Mouse (Mus musculus) myocyte (in vitro differentiated cells): ENCODE data around the gene Hsd17b14.

Source experiments
- CEBPB ChIP-seq: IDR thresholded peaks from 2 replicates; pipeline ENCODE4 v1.6.1; 2011; ENCODE audit warnings: mild to moderate bottlenecking, moderate library complexity; ENCODE audit not compliant: poor library complexity, insufficient read depth, severe bottlenecking
- MAX ChIP-seq: IDR thresholded peaks from one replicate; pipeline ENCODE4 v1.6.1; 2011; ENCODE audit warnings: low read depth, mild to moderate bottlenecking, control low read depth
- MYOD1 ChIP-seq, 3 experiments: IDR thresholded peaks; one replicate each; pipeline ENCODE4 v1.6.1; 2011; ENCODE audit warnings: control low read depth in 2 of 3, low read depth in 2 of 3, mild to moderate bottlenecking in 2 of 3, moderate library complexity in 1 of 3; ENCODE audit not compliant: insufficient read length in 2 of 3, control insufficient read depth in 1 of 3
- MYOG ChIP-seq, 3 experiments: IDR thresholded peaks; one replicate each; pipeline ENCODE4 v1.6.1; 2011; ENCODE audit warnings: control low read depth in 2 of 3, low read depth in 2 of 3, mild to moderate bottlenecking in 2 of 3; ENCODE audit not compliant: insufficient read length in 2 of 3, control insufficient read depth in 1 of 3, insufficient read depth in 1 of 3
- POLR2A ChIP-seq: IDR thresholded peaks from one replicate; pipeline ENCODE4 v1.6.1; 2011; ENCODE audit warnings: low read depth, mild to moderate bottlenecking, control low read depth, moderate library complexity; ENCODE audit not compliant: insufficient read length
- POLR2AphosphoS2 ChIP-seq: IDR thresholded peaks from one replicate; pipeline ENCODE4 v1.6.1; 2011; ENCODE audit warnings: low read depth, control low read depth; ENCODE audit not compliant: insufficient read length
- TCF12 ChIP-seq: IDR thresholded peaks from one replicate; pipeline ENCODE4 v1.6.1; 2011; ENCODE audit warnings: mild to moderate bottlenecking, control low read depth; ENCODE audit not compliant: poor library complexity, insufficient read depth, severe bottlenecking
- TCF3 ChIP-seq: IDR thresholded peaks from one replicate; pipeline ENCODE4 v1.6.1; 2011; ENCODE audit warnings: low read depth, control low read depth; ENCODE audit not compliant: insufficient read length
- USF1 ChIP-seq: IDR thresholded peaks from one replicate; pipeline ENCODE4 v1.6.1; 2011; ENCODE audit warnings: low read depth, mild to moderate bottlenecking, control low read depth, moderate library complexity

- TF ChIP-seq POLR2A (peak; percentile 44), TCF12 (no peak), MYOD1 (IDR thresholded peaks at IDR 0.05; ENCODE audit: control insufficient read depth in 1 of 3, insufficient read length in 2 of 3, low read depth in 2 of 3) (no peak), MYOG (IDR thresholded peaks at IDR 0.05; ENCODE audit: control insufficient read depth in 1 of 3, insufficient read depth in 1 of 3, insufficient read length in 2 of 3, low read depth in 2 of 3) (no peak), POLR2AphosphoS2 (peak; percentile 71), MAX (no peak), USF1 (no peak), TCF3 (no peak), CEBPB (no peak)
Measured at GRCm38 (mm10) chr7:45522194-45522752, 32.4 kb upstream of the Hsd17b14 start.
